Mouse (Mus musculus): Measurements from ENCODE around the gene Tmed10. TPM values are rescaled to one million over a fixed set of nuclear protein-coding genes. Genes with fewer than 3 reads are reported as not detected.

Gene Tmed10
- 62.8 and 72.6 TPM in 2 replicates for polyA plus RNA-seq (2012; rRNA removed)

GRCm38 (mm10) chr12:85374561-85375272 lies at the start of gene Tmed10:
TSS of gene Tmed10 (minus strand) at chr12:85374847.

GRCm38 (mm10) chr12:85339243-85339729 lies 35.4 kb downstream of the Tmed10 start, which contains the start of gene Nek9:
TSS of gene Nek9 (minus strand) at chr12:85339362.

Other genes starting within 250 kb of the Tmed10 start
- gene Rps6kl1, start 223.6 kb downstream of the Tmed10 start, polyA plus RNA-seq (2012; rRNA removed): 0.25 and 0.36 TPM in 2 replicates
- gene Pgf, start 197.1 kb downstream of the Tmed10 start, polyA plus RNA-seq (2012; rRNA removed): 0.22 and 0.31 TPM in 2 replicates
- gene Eif2b2, start 155.4 kb downstream of the Tmed10 start, polyA plus RNA-seq (2012; rRNA removed): 45.4 and 47.4 TPM in 2 replicates
- 2.0 TPM in 2 replicates for gene Mlh3, start 104.2 kb downstream of the Tmed10 start, polyA plus RNA-seq (2012; rRNA removed)
- 25.4 and 28.4 TPM in 2 replicates for gene Acyp1, start 86.4 kb downstream of the Tmed10 start, polyA plus RNA-seq (2012; rRNA removed)
- gene Zc2hc1c, start 86.3 kb downstream of the Tmed10 start, polyA plus RNA-seq (2012; rRNA removed): 0.03 and 0.05 TPM in 2 replicates
- gene Nek9, start 35.5 kb downstream of the Tmed10 start, polyA plus RNA-seq (2012; rRNA removed): 8.3 and 9.8 TPM in 2 replicates
- 0.75 and 0.97 TPM in 2 replicates for gene Fos, start 99.0 kb upstream of the Tmed10 start, polyA plus RNA-seq (2012; rRNA removed)
- gene Jdp2, start 224.2 kb upstream of the Tmed10 start, polyA plus RNA-seq (2012; rRNA removed): 2.3 TPM in 2 replicates

Measured in liver, embryonic 14 days (tissue).